In genomic region chr11:121353326-121354090, GRCm38 (mm10) we compare ENCODE assay signal across 8 mouse cellular contexts. TPM values are rescaled to one million over a fixed set of nuclear protein-coding genes. Genes with fewer than 3 reads are reported as not detected.
DNase-seq lines count a peak whose midpoint lies in the region; ATAC-seq and TF ChIP-seq lines count a peak whose summit lies in the region.

No protein-coding gene starts in this region.

- peak; percentile 9 to 16 for DNase-seq in urinary bladder, adult 18-20 months (ENCODE audit: low spot score in 2 of 2)
- no peak for DNase-seq in urinary bladder, postnatal 10 days (ENCODE audit: low spot score)
- peak; percentile 55 for DNase-seq in cerebellum, adult 9-11 months
- peak; percentile 39 to 51 for DNase-seq in heart, adult 2 months
- DNase-seq in kidney, adult 8-10 months, result peak; percentile 7 to 28
- peak; percentile 64 for DNase-seq in liver, postnatal 0 days
- DNase-seq in thymus, postnatal 14 days, result peak; percentile 63

- 2% methylated on average over 41 of the region's 41 CpGs for WGBS in heart, adult 2 months
- 2% methylated on average over 39 of the region's 41 CpGs for WGBS in liver, postnatal 0 days (ENCODE audit: insufficient replicate concordance)
- WGBS in neural tube, embryonic 13.5 days, result 4% methylated on average over 41 of the region's 41 CpGs

- peaks cover 11% of the 10 kb centered on the region for H3K4me1 ChIP-seq in heart, adult 2 months (ENCODE audit: control insufficient read depth, insufficient read depth, low read length)
- peaks cover 24% of the 10 kb centered on the region for H3K4me1 ChIP-seq in liver, postnatal 0 days (ENCODE audit: insufficient read depth)
- H3K4me1 ChIP-seq in neural tube, embryonic 13.5 days (replicated peaks), result peaks cover 25% of the 10 kb centered on the region

- peaks cover 4% of the 10 kb centered on the region; the same call in 1 of the 2 replicates for H3K36me3 ChIP-seq in heart, adult 2 months (ENCODE audit: control insufficient read depth, insufficient read depth, low read length)
- H3K36me3 ChIP-seq in liver, postnatal 0 days (replicated peaks; ENCODE audit: insufficient read depth, low read length), result peaks cover 6% of the 10 kb centered on the region; the same call in 1 of the 2 replicates
- H3K36me3 ChIP-seq in neural tube, embryonic 13.5 days, result peaks cover 11% of the 10 kb centered on the region

- no peak for TF ChIP-seq POLR2A in heart, adult 2 months (IDR thresholded peaks at IDR 0.05; ENCODE audit: insufficient read depth, low read depth, low read length)

- ATAC-seq in liver, postnatal 0 days, result peak; percentile 52
- no peak for ATAC-seq in neural tube, embryonic 13.5 days (ENCODE audit: low read depth)

- peak overlapping the region; percentile 95 for H3K9ac ChIP-seq in heart, adult 2 months (ENCODE audit: low read depth, low read length)
- peak overlapping the region; percentile 99 for H3K9ac ChIP-seq in liver, postnatal 0 days (replicated peaks)
- H3K9ac ChIP-seq in neural tube, embryonic 13.5 days, result peak overlapping the region; percentile 92

- peak overlapping the region; percentile 81 for H3K4me2 ChIP-seq in liver, postnatal 0 days (ENCODE audit: low read depth, low read length)
- peak overlapping the region; percentile 73 for H3K4me2 ChIP-seq in neural tube, embryonic 13.5 days

- no peak for TF ChIP-seq EP300 in heart, adult 2 months (IDR thresholded peaks at IDR 0.05; ENCODE audit: insufficient read depth, low read depth, low read length)
- TF ChIP-seq EP300 in liver, postnatal 0 days (IDR thresholded peaks at IDR 0.05; ENCODE audit: low read depth), result no peak

- H3K79me2 ChIP-seq in heart, adult 2 months (replicated peaks; ENCODE audit: control insufficient read depth, insufficient read depth, low read length), result peaks cover 4% of the 10 kb centered on the region; the same call in 1 of the 2 replicates

- H3K27ac ChIP-seq in heart, adult 2 months, result peak overlapping the region; percentile 98
- peak overlapping the region; percentile 95 for H3K27ac ChIP-seq in liver, postnatal 0 days (ENCODE audit: low read depth)
- peak overlapping the region; percentile 89 for H3K27ac ChIP-seq in neural tube, embryonic 13.5 days (replicated peaks)

- peak overlapping the region; percentile 89 for H3K4me3 ChIP-seq in heart, adult 2 months
- peak overlapping the region; percentile 98 for H3K4me3 ChIP-seq in liver, postnatal 0 days (ENCODE audit: low read depth, low read length)
- H3K4me3 ChIP-seq in neural tube, embryonic 13.5 days, result peak overlapping the region; percentile 74

- intact Hi-C loops in heart, adult 2 months (cut with DNase I), result loop anchor here (2.0 to 5.0 kb wide), 3 partner anchors 69 to 117 kb away; partner anchors contain the start of genes Fn3krp, Narf and Tbcd

- TF ChIP-seq CTCF in heart, adult 2 months (IDR thresholded peaks at IDR 0.05), result peak; percentile 36
- TF ChIP-seq CTCF in liver, postnatal 0 days (IDR thresholded peaks at IDR 0.05; ENCODE audit: low read depth), result peak; percentile 49

- no peaks in the 10 kb centered on the region for H3K9me3 ChIP-seq in liver, postnatal 0 days (ENCODE audit: low read length)
- H3K9me3 ChIP-seq in neural tube, embryonic 13.5 days, result no peaks in the 10 kb centered on the region

- H3K27me3 ChIP-seq in heart, adult 2 months (ENCODE audit: control insufficient read depth, insufficient read depth, low read length), result no peaks in the 10 kb centered on the region
- no peaks in the 10 kb centered on the region for H3K27me3 ChIP-seq in liver, postnatal 0 days (ENCODE audit: insufficient read depth, low read length)
- no peaks in the 10 kb centered on the region for H3K27me3 ChIP-seq in neural tube, embryonic 13.5 days

RNA-seq across cellular contexts. Expression of gene Wdr45b, which starts 0.7 kb away (rescaled TPM):
- 10 to 100 TPM; 34.4 to 36.8 TPM for total RNA-seq in heart, adult 2 months (2021)
- polyA plus RNA-seq in heart, adult 2 months (2012; rRNA removed), result 36.9 and 57.6 TPM in 2 replicates
- polyA plus RNA-seq in liver, postnatal 0 days (2015; fragmentation: Nextera tagmentation; extraction: Ambion mirVana), result 16.6 and 16.7 TPM in 2 replicates
- 83.2 and 89.9 TPM in 2 replicates for polyA plus RNA-seq in neural tube, embryonic 13.5 days (2015; fragmentation: Nextera tagmentation; extraction: Ambion mirVana)

RNA-seq across cellular contexts. Expression of gene Rab40b, which starts 34.5 kb away (rescaled TPM):
- 1 to 10 TPM in 1 of 2 experiments, under 1 TPM in 1; 0.91 to 1.5 TPM for total RNA-seq in heart, adult 2 months (2021)
- 2.0 and 2.8 TPM in 2 replicates for polyA plus RNA-seq in heart, adult 2 months (2012; rRNA removed)
- 0.58 and 0.60 TPM in 2 replicates for polyA plus RNA-seq in liver, postnatal 0 days (2015; fragmentation: Nextera tagmentation; extraction: Ambion mirVana)
- polyA plus RNA-seq in neural tube, embryonic 13.5 days (2015; fragmentation: Nextera tagmentation; extraction: Ambion mirVana), result 10.1 and 11.1 TPM in 2 replicates
